Mouse (Mus musculus) megakaryocyte, embryonic 14.5 days (primary cell): ENCODE data around the gene Pdia5.

ENCODE experiments used
- FLI1 ChIP-seq: IDR thresholded peaks from 2 replicates; pipeline ENCODE4 v1.6.1; 2012; ENCODE audit warnings: low read length, inconsistent platforms, mixed read lengths
- GATA1 ChIP-seq: IDR thresholded peaks from 3 replicates; pipeline ENCODE4 v1.6.1; 2012; ENCODE audit warnings: mixed read lengths, low read length, inconsistent platforms, borderline replicate concordance

DNA sequence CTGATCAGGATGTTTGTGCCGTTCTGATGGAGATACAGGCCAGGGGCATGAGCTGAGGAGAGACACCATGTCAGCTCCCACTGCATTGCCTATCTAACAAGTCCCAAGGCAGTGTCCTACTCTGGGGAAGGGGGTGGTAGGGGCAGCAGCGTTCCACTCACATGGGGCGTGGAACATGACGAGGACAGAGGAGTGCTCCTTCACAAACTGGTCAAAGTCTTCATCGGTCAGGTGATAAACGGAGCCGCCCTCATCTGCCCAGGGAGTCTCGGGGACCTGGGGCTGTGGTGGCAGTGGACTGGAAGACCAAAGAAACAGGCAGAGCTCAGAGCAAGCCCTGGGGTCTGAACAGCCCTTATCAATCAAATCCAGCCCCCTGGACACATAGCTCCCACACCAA is 68.0 kb downstream of the Pdia5 start:
- TF ChIP-seq GATA1 (no peak), FLI1 (no peak)
